Mouse (Mus musculus) right cerebral cortex, postnatal 4 days (tissue): Measurements from ENCODE around the gene 1600014C23Rik.
A peak's percentile ranks its signal among the peaks of the same experiment; 100 is the strongest.

Source experiments
- DNase-seq: peaks from one replicate; pipeline ENCODE4 v3.0.0-alpha.2; 2022

The 1600014C23Rik gene

GRCm38 (mm10) chr17:45723732-45724573 lies 9.7 kb downstream of the 1600014C23Rik start:
- DNase-seq: peak; percentile 94

- peak; percentile 68 for DNase-seq
These were observed 15.3 kb downstream of the 1600014C23Rik start for GRCm38 (mm10) chr17:45718323-45718722.

GRCm38 (mm10) chr17:45711525-45711924 lies 22.1 kb downstream of the 1600014C23Rik start:
- no peak for DNase-seq

- no peak for DNase-seq
These were observed 23.2 kb downstream of the 1600014C23Rik start for GRCm38 (mm10) chr17:45710407-45710806.

GRCm38 (mm10) chr17:45709829-45710228 lies 23.8 kb downstream of the 1600014C23Rik start:
- no peak for DNase-seq

- DNase-seq: no peak
These were observed 25.5 kb downstream of the 1600014C23Rik start for GRCm38 (mm10) chr17:45708179-45708578.

GRCm38 (mm10) chr17:45707376-45707775 lies 26.3 kb downstream of the 1600014C23Rik start:
- no peak for DNase-seq

- no peak for DNase-seq
These were observed 26.8 kb downstream of the 1600014C23Rik start for GRCm38 (mm10) chr17:45706796-45707195.

- no peak for DNase-seq
These were observed 30.5 kb downstream of the 1600014C23Rik start for GRCm38 (mm10) chr17:45703187-45703586.

- DNase-seq: no peak
These were observed 31.4 kb downstream of the 1600014C23Rik start for GRCm38 (mm10) chr17:45702254-45702653.

GRCm38 (mm10) chr17:45701236-45701591 lies 32.4 kb downstream of the 1600014C23Rik start:
- no peak for DNase-seq

GRCm38 (mm10) chr17:45700496-45701235 lies 33.0 kb downstream of the 1600014C23Rik start:
- DNase-seq: no peak

GRCm38 (mm10) chr17:45699039-45699740 lies 34.5 kb downstream of the 1600014C23Rik start:
- no peak for DNase-seq

- DNase-seq: no peak
These were observed 35.3 kb downstream of the 1600014C23Rik start for GRCm38 (mm10) chr17:45698368-45698767.

- no peak for DNase-seq
These were observed 36.7 kb downstream of the 1600014C23Rik start for GRCm38 (mm10) chr17:45696981-45697380.

GRCm38 (mm10) chr17:45695227-45696120 lies 38.2 kb downstream of the 1600014C23Rik start:
- no peak for DNase-seq

GRCm38 (mm10) chr17:45693812-45694565 lies 39.7 kb downstream of the 1600014C23Rik start:
- no peak for DNase-seq

- DNase-seq: no peak
These were observed 41.5 kb downstream of the 1600014C23Rik start for GRCm38 (mm10) chr17:45692159-45692558.

- no peak for DNase-seq
These were observed 43.6 kb downstream of the 1600014C23Rik start for GRCm38 (mm10) chr17:45690044-45690443.

GRCm38 (mm10) chr17:45689120-45689519 lies 44.5 kb downstream of the 1600014C23Rik start:
- no peak for DNase-seq

GRCm38 (mm10) chr17:45686716-45687115 lies 46.9 kb downstream of the 1600014C23Rik start, which contains the start of gene Tmem63b:
Tmem63b (minus strand) TSS chr17:45686905.
- no peak for DNase-seq
